Mouse (Mus musculus) spleen, adult 18-20 months (tissue): ENCODE data around the gene Pex26.

Source experiments
- DNase-seq, 2 experiments: peaks; one replicate each; pipeline ENCODE4 v3.0.0; 2022; ENCODE audit warnings: mixed read lengths in 2 of 2

Pex26 gene

GRCm38 (mm10) chr6:121210149-121210925 lies 26.9 kb downstream of the Pex26 start, which contains the start of gene Tuba8:
TSS of gene Tuba8 (plus strand) at chr6:121210696.
- peak in 1 of 2 experiments; percentile 14 for DNase-seq

GRCm38 (mm10) chr6:121210926-121211289 lies 27.4 kb downstream of the Pex26 start:
- no peak for DNase-seq

GRCm38 (mm10) chr6:121211743-121212142 lies 28.3 kb downstream of the Pex26 start:
- DNase-seq = no peak

GRCm38 (mm10) chr6:121212988-121213387 lies 29.5 kb downstream of the Pex26 start:
- DNase-seq = no peak

GRCm38 (mm10) chr6:121214221-121214620 lies 30.8 kb downstream of the Pex26 start:
- DNase-seq = no peak

- no peak for DNase-seq
These were observed 31.3 kb downstream of the Pex26 start for GRCm38 (mm10) chr6:121214667-121215330.

GRCm38 (mm10) chr6:121215336-121215735 lies 31.9 kb downstream of the Pex26 start:
- DNase-seq = no peak

GRCm38 (mm10) chr6:121215896-121216295 lies 32.4 kb downstream of the Pex26 start:
- DNase-seq = no peak

GRCm38 (mm10) chr6:121216589-121217255 lies 33.3 kb downstream of the Pex26 start:
- no peak for DNase-seq

- DNase-seq = no peak
These were observed 34.5 kb downstream of the Pex26 start for GRCm38 (mm10) chr6:121218002-121218401.

- DNase-seq = no peak
These were observed 35.9 kb downstream of the Pex26 start for GRCm38 (mm10) chr6:121219406-121219805.

GRCm38 (mm10) chr6:121220181-121220580 lies 36.7 kb downstream of the Pex26 start:
- no peak for DNase-seq

GRCm38 (mm10) chr6:121221876-121222597 lies 38.6 kb downstream of the Pex26 start:
- DNase-seq = no peak

- no peak for DNase-seq
These were observed 39.5 kb downstream of the Pex26 start for GRCm38 (mm10) chr6:121223001-121223400.

- DNase-seq = no peak
These were observed 40.6 kb downstream of the Pex26 start for GRCm38 (mm10) chr6:121224067-121224466.

- no peak for DNase-seq
These were observed 41.5 kb downstream of the Pex26 start for GRCm38 (mm10) chr6:121224993-121225392.

- DNase-seq = no peak
These were observed 42.6 kb downstream of the Pex26 start for GRCm38 (mm10) chr6:121226043-121226442.

GRCm38 (mm10) chr6:121226744-121227143 lies 43.3 kb downstream of the Pex26 start:
- no peak for DNase-seq

GRCm38 (mm10) chr6:121228421-121228820 lies 45.0 kb downstream of the Pex26 start:
- DNase-seq = no peak

GRCm38 (mm10) chr6:121232652-121233051 lies 49.2 kb downstream of the Pex26 start:
- DNase-seq = no peak

- no peak for DNase-seq
These were observed 52.9 kb downstream of the Pex26 start for GRCm38 (mm10) chr6:121236386-121236785.

- no peak for DNase-seq
These were observed 54.7 kb downstream of the Pex26 start for GRCm38 (mm10) chr6:121238209-121238608.

- DNase-seq = no peak
These were observed 58.3 kb downstream of the Pex26 start for GRCm38 (mm10) chr6:121241780-121242179.
